Mouse (Mus musculus): ENCODE measurements around the gene Mroh2a. TPM values are rescaled to one million over a fixed set of nuclear protein-coding genes. Genes with fewer than 3 reads are reported as not detected.

Gene Mroh2a
- total RNA-seq, 2 experiments from 2014 or later: 0.30 TPM; not detected in 1

GRCm38 (mm10) chr1:88302057-88302740 lies 75.4 kb downstream of the Mroh2a start:
- ATAC-seq (replicated peaks; ENCODE audit: low FRiP score, poor library complexity, severe bottlenecking): no peak

- ATAC-seq (replicated peaks; ENCODE audit: low FRiP score, poor library complexity, severe bottlenecking): no peak
These were observed 77.0 kb downstream of the Mroh2a start for GRCm38 (mm10) chr1:88303762-88304161.

GRCm38 (mm10) chr1:88304261-88304985 lies 77.6 kb downstream of the Mroh2a start:
- no peak for ATAC-seq (replicated peaks; ENCODE audit: low FRiP score, poor library complexity, severe bottlenecking)

GRCm38 (mm10) chr1:88305018-88305795 lies 78.4 kb downstream of the Mroh2a start:
- no peak for ATAC-seq (replicated peaks; ENCODE audit: low FRiP score, poor library complexity, severe bottlenecking)

GRCm38 (mm10) chr1:88306543-88306942 lies 79.8 kb downstream of the Mroh2a start:
- ATAC-seq (replicated peaks; ENCODE audit: low FRiP score, poor library complexity, severe bottlenecking): no peak

- no peak for ATAC-seq (replicated peaks; ENCODE audit: low FRiP score, poor library complexity, severe bottlenecking)
These were observed 80.4 kb downstream of the Mroh2a start for GRCm38 (mm10) chr1:88307180-88307579.

GRCm38 (mm10) chr1:88309020-88309419 lies 82.2 kb downstream of the Mroh2a start:
- no peak for ATAC-seq (replicated peaks; ENCODE audit: low FRiP score, poor library complexity, severe bottlenecking)

GRCm38 (mm10) chr1:88309905-88310304 lies 83.1 kb downstream of the Mroh2a start:
- no peak for ATAC-seq (replicated peaks; ENCODE audit: low FRiP score, poor library complexity, severe bottlenecking)

GRCm38 (mm10) chr1:88310349-88310748 lies 83.6 kb downstream of the Mroh2a start:
- no peak for ATAC-seq (replicated peaks; ENCODE audit: low FRiP score, poor library complexity, severe bottlenecking)

Other genes with a start within 250 kb of the Mroh2a start
- 5.4 and 5.8 TPM in 2 replicates for gene Usp40, start 218.4 kb upstream of the Mroh2a start, total RNA-seq (2015; ENCODE audit: low replicate concordance)
- 1.2 and 2.2 TPM in 2 replicates for gene Usp40, start 218.4 kb upstream of the Mroh2a start, total RNA-seq (2017; ENCODE audit: low replicate concordance)
- gene Ugt1a10, start 171.6 kb upstream of the Mroh2a start, total RNA-seq (2015; ENCODE audit: low replicate concordance): not detected in 2 replicates
- gene Ugt1a10, start 171.6 kb upstream of the Mroh2a start, total RNA-seq (2017; ENCODE audit: low replicate concordance): not detected in 2 replicates
- gene Ugt1a9, start 156.2 kb upstream of the Mroh2a start, total RNA-seq (2015; ENCODE audit: low replicate concordance): not detected in 2 replicates
- gene Ugt1a9, start 156.2 kb upstream of the Mroh2a start, total RNA-seq (2017; ENCODE audit: low replicate concordance): not detected in 2 replicates
- gene Ugt1a8, start 139.2 kb upstream of the Mroh2a start, total RNA-seq (2015; ENCODE audit: low replicate concordance): not detected in 2 replicates
- not detected in 2 replicates for gene Ugt1a8, start 139.2 kb upstream of the Mroh2a start, total RNA-seq (2017; ENCODE audit: low replicate concordance)
- gene Ugt1a7c, start 131.9 kb upstream of the Mroh2a start, total RNA-seq (2015; ENCODE audit: low replicate concordance): 4.0 and 7.5 TPM in 2 replicates
- gene Ugt1a7c, start 131.9 kb upstream of the Mroh2a start, total RNA-seq (2017; ENCODE audit: low replicate concordance): 3.6 and 11.5 TPM in 2 replicates
- gene Ugt1a6b, start 123.7 kb upstream of the Mroh2a start, total RNA-seq (2015; ENCODE audit: low replicate concordance): not detected in 2 replicates
- not detected in 2 replicates for gene Ugt1a6b, start 123.7 kb upstream of the Mroh2a start, total RNA-seq (2017; ENCODE audit: low replicate concordance)
- 1.8 and 5.9 TPM in 2 replicates for gene Ugt1a6a, start 92.2 kb upstream of the Mroh2a start, total RNA-seq (2015; ENCODE audit: low replicate concordance)
- 0.26 TPM in 1 of 2 replicates, not detected in the other for gene Ugt1a6a, start 92.2 kb upstream of the Mroh2a start, total RNA-seq (2017; ENCODE audit: low replicate concordance)
- 0.72 TPM in 1 of 2 replicates, not detected in the other for gene Ugt1a5, start 61.0 kb upstream of the Mroh2a start, total RNA-seq (2015; ENCODE audit: low replicate concordance)
- gene Ugt1a5, start 61.0 kb upstream of the Mroh2a start, total RNA-seq (2017; ENCODE audit: low replicate concordance): not detected in 2 replicates
- gene Ugt1a2, start 26.4 kb upstream of the Mroh2a start, total RNA-seq (2015; ENCODE audit: low replicate concordance): 1.1 TPM in 1 of 2 replicates, not detected in the other
- gene Ugt1a2, start 26.4 kb upstream of the Mroh2a start, total RNA-seq (2017; ENCODE audit: low replicate concordance): not detected in 2 replicates
- gene Dnajb3, start 21.2 kb upstream of the Mroh2a start, total RNA-seq (2015; ENCODE audit: low replicate concordance): 49.0 and 58.7 TPM in 2 replicates
- 8.7 and 28.2 TPM in 2 replicates for gene Dnajb3, start 21.2 kb upstream of the Mroh2a start, total RNA-seq (2017; ENCODE audit: low replicate concordance)
- gene Ugt1a1, start 15.0 kb upstream of the Mroh2a start, total RNA-seq (2015; ENCODE audit: low replicate concordance): 0.72 TPM in 1 of 2 replicates, not detected in the other
- gene Ugt1a1, start 15.0 kb upstream of the Mroh2a start, total RNA-seq (2017; ENCODE audit: low replicate concordance): 3.9 TPM in 1 of 2 replicates, not detected in the other
- 297 and 306 TPM in 2 replicates for gene Hjurp, start 50.6 kb downstream of the Mroh2a start, total RNA-seq (2015; ENCODE audit: low replicate concordance)
- 349 and 388 TPM in 2 replicates for gene Hjurp, start 50.6 kb downstream of the Mroh2a start, total RNA-seq (2017; ENCODE audit: low replicate concordance)
- gene Trpm8, start 50.7 kb downstream of the Mroh2a start, total RNA-seq (2015; ENCODE audit: low replicate concordance): not detected in 2 replicates
- not detected in 2 replicates for gene Trpm8, start 50.7 kb downstream of the Mroh2a start, total RNA-seq (2017; ENCODE audit: low replicate concordance)
- gene Spp2, start 180.0 kb downstream of the Mroh2a start, total RNA-seq (2015; ENCODE audit: low replicate concordance): not detected in 2 replicates
- not detected in 2 replicates for gene Spp2, start 180.0 kb downstream of the Mroh2a start, total RNA-seq (2017; ENCODE audit: low replicate concordance)

Measured in erythroid progenitor cell, adult 5-6 weeks (primary cell).